Mouse (Mus musculus) R1 (cell line): Measurements from ENCODE around the gene Dph2.

Experiments used
- DNase-seq: peaks from one replicate; pipeline ENCODE4 v3.0.0-alpha.2; 2018; ENCODE audit warnings: low read depth, low spot score

The Dph2 gene

DNA sequence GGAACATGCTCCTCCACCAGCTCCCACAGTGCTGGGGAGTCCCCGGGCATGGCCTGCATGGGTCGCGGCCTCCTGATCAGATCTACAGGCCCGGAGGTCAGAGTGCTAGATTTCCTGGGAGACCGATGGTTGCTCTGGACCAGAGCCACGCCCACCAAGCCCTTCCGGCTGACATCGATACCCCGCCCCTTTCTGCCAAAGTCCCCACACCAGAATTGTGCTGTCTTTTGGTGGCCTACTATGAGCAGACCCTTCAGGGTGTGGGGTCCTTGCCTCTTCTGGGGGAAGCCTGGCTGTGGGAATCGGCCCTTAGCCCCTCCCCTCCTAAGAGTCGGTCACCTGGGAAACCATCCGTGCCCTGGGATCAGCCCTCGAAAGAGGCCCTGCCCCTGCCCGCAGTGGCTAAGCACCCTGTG lies 19.4 kb downstream of the Dph2 start, which contains the start of gene Ccdc24:
Gene Ccdc24 (minus strand): TSS at position 87 of the 416 bp plus-strand sequence.
- peak; percentile 67 for DNase-seq

DNA sequence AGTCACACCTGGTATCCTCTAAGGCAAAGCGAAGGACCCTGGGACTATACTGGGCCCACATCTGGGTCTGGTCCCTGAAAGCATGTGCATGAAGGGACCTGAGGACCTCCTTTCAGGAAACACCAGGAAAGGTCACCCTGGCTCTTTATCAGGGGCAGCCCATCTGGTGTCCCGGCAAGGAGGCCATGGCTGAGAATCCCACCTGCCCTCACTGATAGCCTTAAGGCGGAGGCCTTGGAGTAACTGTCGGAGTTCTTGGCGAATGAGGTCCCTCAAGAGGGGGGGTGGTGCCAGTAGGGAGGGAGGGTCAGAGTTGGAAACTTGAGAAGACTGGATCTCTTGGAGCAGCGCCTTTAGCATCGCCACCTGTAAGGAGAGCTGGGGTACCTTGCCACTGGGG lies 20.0 kb downstream of the Dph2 start:
- no peak for DNase-seq

DNA sequence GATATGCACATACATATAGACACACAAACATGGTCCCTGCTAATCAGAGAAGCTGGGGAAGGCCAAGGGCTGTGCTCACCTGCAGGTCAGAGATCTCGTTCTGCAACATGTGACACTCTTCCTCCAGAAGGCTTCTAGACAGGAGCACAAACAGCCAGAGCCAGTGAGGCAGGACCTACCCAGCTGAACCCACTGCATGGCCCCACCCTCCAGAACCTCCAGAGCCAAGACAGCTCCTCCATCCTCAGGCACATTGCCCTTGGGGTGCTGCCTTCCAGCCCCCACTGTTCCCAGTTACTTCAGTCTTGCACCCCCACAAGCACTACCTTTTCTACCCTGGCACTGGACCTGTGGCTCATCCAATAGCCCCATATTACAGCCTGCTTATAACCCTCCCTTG lies 21.4 kb downstream of the Dph2 start:
- no peak for DNase-seq

DNA sequence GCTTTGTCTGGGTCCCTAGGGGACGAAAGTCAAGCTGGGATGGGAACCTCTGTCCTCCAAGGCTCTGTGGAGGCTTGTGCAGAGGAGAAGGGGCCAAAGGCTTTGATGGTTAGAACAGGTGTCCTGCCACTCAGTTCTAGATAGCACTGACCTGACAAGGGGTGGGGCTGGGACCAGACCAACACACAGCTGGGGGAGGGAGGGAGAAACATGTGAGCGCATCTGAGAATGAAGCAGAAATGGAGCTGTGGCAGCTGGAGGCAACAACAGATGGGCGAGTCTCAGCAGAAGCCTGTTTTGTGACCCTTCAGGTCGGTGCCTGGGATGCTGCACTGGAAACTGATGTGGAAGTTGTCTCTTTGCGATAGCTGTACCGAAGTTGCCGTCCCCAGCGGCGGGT lies 22.5 kb downstream of the Dph2 start:
- DNase-seq = no peak

DNA sequence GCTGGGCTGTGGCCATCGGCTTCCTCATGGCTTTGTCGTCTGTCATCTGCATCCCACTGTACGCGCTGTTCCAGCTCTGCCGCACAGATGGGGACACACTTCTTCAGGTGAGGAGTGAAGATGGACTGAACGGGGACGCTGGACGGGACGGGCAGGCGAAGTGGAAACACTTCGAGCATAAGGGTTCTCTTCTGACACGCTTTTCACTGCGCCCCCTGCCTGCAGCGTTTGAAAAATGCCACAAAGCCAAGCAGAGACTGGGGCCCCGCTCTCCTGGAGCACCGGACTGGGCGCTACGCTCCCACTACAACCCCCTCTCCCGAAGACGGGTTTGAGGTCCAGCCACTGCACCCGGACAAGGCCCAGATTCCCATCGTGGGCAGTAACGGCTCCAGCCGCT lies 24.0 kb downstream of the Dph2 start:
- peak; percentile 70 for DNase-seq

DNA sequence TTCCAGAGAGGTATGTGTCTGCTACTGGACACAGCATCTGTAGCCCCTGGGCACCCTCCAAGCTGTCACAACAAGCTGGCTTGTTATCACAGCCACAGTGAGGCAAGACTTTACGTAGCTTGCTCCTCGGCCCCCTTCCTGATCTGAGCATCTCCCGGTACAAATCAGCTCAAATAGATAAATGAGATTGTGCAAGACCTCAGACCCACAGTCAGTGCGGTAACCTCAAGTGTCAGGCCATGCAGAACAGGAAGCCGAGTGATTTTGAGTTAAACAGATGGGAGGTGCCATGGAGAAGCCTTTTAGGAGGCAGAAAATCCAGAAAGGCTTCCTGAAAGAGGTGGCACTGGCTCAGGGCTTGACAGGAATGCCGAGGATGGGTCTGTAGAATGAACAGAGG lies 24.8 kb downstream of the Dph2 start:
- no peak for DNase-seq

DNA sequence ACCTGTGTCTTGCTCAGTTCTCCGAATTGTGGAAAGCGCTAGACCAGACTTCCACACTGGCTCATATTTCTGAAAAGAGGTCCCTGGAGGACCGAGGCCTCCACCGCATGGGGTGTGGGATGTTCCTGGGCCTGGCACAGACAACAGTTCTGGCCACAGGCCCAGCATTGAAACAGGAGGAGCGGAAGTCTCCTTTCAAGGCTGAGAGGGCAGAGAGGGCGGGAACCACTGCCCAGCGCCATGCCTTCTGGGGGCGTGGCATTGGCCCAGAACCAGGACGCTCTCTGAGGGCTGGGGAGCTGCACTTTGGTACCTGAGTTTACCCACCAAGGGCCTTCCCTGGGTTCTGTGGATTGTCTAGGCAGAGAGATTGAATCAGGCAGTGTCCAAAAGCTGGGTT lies 25.7 kb downstream of the Dph2 start:
- DNase-seq = no peak

DNA sequence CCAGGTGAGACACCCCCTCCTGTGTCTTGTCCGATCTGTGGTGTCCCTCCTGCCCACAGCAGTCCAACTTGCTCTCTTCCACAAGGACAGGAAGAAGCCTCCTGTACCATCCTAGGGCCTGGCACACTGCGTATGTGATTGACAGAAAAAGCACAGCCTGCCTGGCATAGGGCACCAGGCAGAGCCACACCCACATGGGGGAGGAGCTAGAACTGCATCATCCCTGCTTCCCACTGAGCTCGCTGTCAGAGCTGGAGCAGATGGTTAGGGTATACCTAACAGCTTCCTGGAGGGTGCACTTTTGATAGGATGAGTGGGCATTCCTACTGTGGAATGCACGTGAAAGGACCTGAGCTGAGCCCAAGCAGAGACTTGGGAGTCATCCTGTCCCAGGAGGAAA lies 29.0 kb downstream of the Dph2 start:
- DNase-seq = no peak

DNA sequence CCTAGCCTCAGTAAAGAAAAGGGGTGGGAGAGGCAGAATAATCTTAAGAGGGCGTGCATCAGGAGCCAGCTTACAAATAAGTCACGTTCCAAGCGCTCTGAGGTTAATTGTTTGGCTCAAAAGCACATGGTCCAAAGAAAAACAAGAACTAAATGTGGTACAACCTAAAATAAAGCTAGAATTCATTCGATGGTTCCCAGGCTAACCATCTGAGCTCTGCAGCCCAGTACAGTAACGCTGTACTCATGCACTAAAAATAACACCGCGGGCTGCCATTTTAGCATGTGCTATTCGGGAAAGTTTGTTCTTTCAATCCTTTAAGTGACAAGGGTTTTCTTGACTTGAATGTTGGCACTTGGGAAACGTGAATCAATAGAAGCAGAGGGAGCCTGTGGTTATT lies 31.3 kb downstream of the Dph2 start:
- DNase-seq = no peak

DNA sequence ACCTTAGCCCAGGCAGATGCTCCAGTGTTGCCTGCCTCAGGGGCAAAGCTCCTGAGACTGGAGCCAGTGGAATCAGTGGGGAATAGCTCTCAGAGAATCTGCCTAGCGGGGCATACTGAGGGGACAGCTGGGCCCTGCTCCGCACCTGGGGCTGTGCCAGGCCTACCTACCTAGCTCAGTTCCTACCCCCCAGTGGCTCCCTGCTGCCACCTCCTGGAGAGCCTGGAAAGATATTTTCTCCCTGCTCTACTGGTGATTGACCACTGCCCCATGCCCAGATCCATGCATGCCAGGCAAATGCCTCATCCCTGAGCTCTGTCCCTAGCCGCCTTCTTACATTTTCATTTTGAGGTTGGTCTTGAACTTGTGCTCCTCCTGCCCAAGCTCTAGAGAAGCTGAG lies 33.0 kb downstream of the Dph2 start:
- DNase-seq = no peak

DNA sequence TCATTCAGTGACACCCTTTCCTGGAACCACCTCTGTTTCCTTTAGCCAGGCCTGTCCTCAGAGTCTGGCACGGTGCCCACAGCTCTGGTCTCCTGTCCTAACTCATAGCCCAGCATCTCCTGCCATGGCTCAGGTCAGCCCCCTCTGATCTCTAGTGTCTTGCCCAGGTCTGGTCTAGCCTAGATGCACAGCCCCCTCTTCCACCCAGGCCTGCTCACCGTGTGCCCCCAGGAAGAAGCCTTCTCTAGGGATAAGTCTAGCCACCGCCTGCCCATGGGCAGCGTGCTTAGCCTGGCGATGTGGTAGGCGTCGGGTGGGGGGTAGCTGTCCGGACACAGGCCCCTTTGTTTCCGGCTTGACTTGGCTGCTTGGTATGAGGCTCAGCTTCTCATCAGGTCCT lies 36.7 kb downstream of the Dph2 start:
- no peak for DNase-seq

DNA sequence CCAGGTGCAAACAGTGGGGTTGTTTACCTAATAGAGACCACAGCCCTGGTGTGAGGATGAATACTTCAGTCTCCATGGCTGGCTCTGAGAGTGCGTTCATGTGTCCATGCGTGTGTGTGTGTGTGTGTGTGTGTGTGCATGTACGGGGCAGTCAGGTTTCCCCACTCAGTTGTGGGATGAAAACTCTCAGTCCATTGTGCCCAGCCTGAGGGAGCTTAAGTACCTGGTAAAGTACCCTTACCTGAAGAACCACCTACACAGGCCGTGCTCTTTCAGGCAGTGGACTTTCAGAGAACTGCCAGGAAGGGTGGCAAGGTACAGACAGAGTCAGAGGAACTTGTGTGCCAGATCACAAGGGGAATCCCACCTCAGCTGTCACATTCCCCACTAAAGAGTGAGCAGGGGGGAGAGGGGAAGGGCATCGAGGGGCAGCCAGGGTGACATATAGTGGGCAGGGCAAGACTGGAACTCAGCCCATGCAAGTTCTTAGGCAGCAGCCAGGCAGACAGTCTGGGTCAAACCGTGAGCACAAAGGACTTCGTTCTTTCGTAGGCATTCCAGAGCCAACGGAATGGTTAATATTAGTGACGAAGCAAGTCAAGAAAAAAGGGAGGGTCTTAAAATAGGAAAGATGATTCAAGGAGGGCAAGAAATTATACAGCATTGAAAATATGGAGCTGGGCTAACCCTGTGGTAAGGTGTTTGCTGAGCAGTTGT lies 39.5 kb downstream of the Dph2 start:
- DNase-seq = no peak

DNA sequence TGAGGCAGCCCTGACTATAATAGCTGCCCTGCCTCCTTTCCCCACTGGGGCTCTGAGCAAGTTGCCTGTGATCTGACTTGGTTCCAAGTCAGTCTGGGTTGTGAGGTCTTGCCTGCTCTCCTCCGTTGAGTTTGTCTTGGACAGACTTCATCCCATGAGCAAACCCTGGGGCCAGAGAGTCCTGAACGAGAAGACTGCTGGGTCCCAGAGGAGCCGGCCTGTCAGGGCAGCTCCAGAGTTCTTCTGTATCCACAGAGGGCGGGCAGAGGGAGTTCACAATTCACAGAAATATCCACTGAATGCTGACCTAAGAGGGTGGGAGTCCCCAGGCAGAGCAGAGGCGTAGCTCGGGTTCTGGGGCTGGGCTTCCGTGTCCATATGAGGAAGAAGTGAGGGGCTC lies 41.0 kb downstream of the Dph2 start:
- DNase-seq = no peak

DNA sequence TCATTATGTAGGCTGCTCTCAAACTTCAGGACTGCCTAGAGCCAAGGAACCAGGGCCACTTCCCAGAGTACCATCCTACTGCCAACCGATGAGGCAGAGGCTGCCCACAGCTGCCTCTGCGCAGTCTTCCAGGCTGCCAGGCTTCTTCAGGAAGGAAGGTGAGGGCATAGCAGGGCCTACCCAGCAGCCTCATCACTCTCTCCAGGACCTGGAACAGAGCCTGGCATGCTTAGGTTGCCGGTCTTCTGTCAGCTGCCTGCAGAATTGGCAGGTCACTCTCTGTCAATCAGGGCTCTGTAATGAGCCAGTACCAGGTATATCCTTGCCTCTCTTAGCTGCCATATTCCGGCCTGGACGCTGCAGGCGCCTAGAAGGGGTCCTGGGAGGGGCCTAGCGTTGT lies 41.7 kb downstream of the Dph2 start:
- no peak for DNase-seq

DNA sequence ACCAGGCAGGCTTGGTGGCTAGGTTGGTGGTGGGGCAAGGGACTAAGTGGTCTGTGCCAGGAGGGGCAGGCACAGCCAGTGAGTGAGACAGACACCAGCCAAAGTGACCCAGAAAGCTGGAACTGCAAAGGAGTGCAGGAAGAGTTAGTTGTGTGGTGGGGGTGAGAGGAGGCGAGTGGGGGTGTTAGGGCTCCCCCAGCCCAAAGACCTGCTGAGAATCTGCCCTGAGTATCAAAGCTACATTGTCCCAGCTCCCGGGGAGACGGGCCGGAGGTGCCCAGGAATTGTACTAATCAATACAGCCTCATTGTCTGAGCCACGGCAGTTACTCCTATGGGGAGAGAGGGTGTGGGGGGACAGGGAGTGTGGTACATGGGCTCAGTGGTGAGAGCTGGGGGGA lies 42.3 kb downstream of the Dph2 start:
- no peak for DNase-seq

DNA sequence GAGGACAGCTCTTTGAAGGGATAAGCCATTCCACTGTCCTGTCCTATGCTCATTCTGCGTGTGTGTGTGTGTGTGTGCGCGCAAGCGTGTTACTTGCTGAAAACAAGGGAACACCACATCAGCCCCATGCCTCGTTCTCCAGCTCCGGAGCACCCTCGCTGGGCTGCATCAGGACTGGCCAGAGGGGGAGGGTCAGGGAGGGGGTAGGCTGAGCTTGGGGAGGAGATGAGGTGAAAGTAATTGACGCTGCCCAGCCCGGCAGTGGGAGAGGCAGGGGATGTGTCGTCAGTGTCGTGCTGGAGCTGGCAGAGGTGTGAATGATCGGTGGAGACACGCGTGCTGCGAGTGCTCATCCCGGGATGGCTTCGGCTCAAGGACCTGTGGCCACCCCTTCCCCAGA lies 42.8 kb downstream of the Dph2 start:
- no peak for DNase-seq

DNA sequence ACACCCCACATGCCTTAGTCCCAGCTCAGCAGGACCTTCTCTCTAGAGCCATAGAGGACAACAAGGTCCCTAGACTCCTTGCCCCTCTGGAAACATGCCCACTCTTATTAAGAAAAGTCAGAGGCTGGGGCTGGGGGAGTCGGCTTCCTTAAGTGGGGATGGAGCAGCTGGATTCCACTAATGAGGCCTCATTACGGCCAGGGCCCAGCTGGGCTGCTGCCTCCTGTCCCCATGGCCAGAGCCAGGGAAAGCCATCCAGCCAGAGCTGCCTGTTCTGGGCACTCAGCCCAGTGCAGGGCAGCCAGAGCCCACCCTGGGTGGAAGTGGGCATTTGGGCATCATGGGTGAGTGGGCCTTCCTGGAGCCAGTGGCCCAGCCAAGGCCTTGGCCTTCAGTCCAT lies 44.8 kb downstream of the Dph2 start:
- DNase-seq = no peak

DNA sequence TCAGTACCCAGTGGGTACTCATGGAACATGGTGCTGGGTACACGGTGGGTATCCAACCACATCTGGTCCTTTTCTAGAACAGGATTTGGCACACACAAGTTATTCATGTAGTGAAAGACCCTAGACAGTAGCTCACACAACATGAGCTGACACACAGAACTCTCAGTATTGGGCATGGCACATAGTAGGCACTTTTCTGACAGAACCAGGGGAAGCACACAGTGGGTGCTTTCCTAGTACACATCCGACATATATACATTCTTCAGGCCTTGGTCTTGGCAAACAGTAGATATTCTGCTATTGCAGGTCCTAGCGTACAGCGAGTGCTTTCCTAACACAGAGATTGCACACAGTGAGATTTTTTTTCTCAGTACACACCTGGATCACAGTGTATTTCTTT lies 45.6 kb downstream of the Dph2 start:
- no peak for DNase-seq

DNA sequence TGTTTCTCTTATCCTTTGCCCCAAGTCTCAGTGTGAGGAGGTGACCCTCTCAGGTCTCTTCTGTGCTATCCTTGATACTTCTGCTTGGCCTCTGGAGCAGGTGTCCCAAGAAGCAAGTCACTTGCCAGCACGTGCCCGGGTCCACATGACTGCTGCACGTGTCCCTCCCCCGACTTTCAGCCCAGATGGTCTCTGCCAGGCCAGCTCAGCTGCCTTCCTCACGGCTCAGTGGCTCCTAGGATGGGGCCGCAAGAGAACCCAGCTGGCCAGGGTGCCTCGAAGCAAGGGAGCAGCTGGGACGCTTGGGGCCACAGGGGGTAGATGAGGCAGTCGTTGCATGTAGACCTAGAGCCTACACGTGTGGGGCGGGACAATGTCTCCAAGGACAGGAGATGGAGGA lies 46.5 kb downstream of the Dph2 start:
- DNase-seq = no peak

DNA sequence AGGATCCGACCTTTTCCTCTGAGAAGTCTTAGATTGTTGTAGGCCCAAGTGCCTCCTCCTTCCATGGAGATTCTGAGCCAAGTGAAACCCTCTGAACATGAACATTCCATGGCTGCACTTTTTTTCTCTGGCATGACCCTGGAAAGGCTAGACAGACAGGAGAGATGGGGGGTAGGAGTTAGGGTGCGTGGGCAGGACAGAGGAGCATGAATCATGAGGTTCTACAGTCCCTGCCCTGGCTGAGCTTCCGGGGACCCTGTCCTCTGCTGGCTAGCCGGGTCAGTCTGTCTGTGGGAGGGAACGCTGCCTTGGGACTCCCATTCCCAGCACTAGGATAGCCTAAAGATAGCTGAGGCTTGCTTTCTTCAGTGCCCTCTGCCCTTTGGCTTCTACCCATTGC lies 47.4 kb downstream of the Dph2 start:
- DNase-seq = no peak

DNA sequence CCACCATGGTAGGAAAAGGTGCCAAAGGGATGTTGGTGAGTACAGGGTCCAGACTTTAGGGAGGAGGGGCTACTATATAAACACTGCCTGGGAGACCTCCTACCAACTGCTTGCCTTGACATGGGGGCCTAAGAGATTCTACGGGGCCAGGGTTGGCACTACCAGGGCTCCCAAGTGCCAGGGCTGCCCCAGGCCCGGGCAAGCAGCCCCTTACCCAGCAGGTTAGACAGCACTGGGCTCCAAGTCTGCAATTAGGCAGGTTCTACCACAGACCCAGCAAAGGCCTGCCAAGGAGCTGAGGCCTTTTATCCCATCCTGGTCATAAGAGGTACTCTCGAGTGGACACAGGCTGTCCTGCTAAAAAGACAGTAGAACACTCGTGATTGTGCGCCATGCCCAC lies 48.7 kb downstream of the Dph2 start:
- no peak for DNase-seq

DNA sequence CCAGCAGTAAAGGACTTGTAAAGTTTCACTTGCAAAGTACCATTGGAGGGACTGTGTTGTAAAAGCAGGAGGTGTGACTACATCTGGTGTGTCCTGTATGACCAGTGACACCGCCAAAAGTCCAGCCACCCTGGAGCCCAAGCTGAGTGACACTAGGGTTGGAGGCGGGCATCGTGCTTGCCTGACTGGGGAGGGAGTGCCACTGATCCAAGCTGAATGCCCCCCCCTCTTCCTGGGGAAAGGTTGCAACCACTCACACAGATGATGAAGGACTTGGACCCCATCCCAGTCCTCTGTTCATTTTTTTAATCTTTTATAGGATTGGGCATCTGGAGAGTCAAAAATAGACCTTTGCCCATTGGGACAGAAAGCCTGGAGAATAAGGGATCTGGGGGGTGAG lies 50.3 kb downstream of the Dph2 start:
- no peak for DNase-seq

DNA sequence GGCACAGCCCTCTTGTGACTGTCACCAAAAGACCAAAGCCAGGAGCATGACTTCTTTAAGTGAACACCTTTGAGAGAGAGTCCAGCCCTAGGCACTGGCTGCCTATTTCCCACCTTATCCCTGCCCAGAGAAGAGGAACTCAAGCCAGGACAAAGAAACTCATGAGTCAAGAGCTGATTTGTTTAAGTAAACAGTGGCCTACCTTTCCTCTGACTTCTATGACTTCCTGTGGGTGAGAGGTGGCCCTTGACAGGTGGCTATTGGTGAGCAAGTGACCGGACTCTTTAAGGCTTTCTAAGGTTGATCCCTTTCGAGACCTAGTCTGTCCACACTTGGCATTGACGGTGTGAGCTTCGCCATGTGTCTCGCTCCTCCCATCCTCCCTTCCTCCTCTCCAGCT lies 51.0 kb downstream of the Dph2 start:
- no peak for DNase-seq

DNA sequence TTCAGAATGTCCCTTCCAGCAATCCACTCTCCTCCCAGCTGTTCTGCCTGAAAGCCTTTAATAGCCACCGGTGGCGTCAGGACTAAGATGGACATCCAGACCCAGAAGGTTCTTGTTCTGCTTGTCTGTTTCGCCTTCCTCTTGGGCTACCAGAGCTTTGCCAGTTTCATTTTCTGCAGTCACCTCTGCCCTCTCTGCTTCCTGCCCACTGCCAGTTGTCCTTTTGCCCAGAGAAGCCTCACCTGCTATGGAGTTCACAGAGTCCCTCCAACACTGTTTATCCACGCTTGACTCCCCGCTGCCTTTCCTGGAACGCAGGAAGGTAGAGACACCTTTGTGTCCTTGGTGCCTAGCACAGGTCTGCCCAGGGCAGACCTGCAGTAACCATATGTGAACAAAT lies 52.5 kb downstream of the Dph2 start:
- DNase-seq = no peak
